Mouse (Mus musculus): ENCODE measurements at regions not wholly inside any gene's neighbourhood (a gene's known extent, or its start where the extent isn't known, plus 50 kb on each side); places are given as distances from the start of the nearest gene placed in this dataset.

- no peak for DNase-seq (ENCODE audit: low spot score in 2 of 2)
Measured at GRCm38 (mm10) chr15:57543985-57544384, 66.6 kb upstream of the Slc22a22 start.

- no peak for DNase-seq (ENCODE audit: low spot score in 2 of 2)
Measured at GRCm38 (mm10) chr15:57542630-57543029, 65.2 kb upstream of the Slc22a22 start.

GRCm38 (mm10) chr15:57535514-57535913, 58.1 kb upstream of the Slc22a22 start:
- no peak for DNase-seq (ENCODE audit: low spot score in 2 of 2)
